Mouse (Mus musculus) heart, postnatal 0 days (tissue): ENCODE results near the gene Tmem81. TPM values are rescaled to one million over a fixed set of nuclear protein-coding genes. Genes with fewer than 3 reads are reported as not detected.

Experiments
- ATAC-seq: fragments of 200-750 bp; cut with Nextera tagmentation; 2 replicates; pipeline ENCODE4 v1.8.0; 2017; ENCODE audit warnings: low read depth, moderate number of reproducible peaks, moderate library complexity; ENCODE audit not compliant: insufficient read depth
- DNase-seq: peaks from one replicate; pipeline ENCODE4 v3.0.0-alpha.2; 2016; ENCODE audit warnings: low spot score
- H3K27ac ChIP-seq: fragments of 300-500 bp; sonication (generic); 2 replicates; pipeline ENCODE4 v1.5.1; 2014; ENCODE audit warnings: low read depth, mild to moderate bottlenecking
- H3K27me3 ChIP-seq: fragments of 300-500 bp; sonication (generic); 2 replicates; pipeline ENCODE4 v1.6.1; 2014; ENCODE audit warnings: low read length, mixed read lengths; ENCODE audit not compliant: control insufficient read depth, insufficient read depth
- H3K36me3 ChIP-seq: fragments of 300-500 bp; sonication (generic); replicated peaks from 2 replicates; pipeline ENCODE4 v1.6.1; 2014; ENCODE audit warnings: low read length, mixed read lengths; ENCODE audit not compliant: control insufficient read depth, insufficient read depth
- H3K4me1 ChIP-seq: fragments of 300-500 bp; sonication (generic); 2 replicates; pipeline ENCODE4 v1.6.1; 2014; ENCODE audit warnings: antibody characterized with exemption; ENCODE audit not compliant: control insufficient read depth, insufficient read depth
- H3K4me2 ChIP-seq: fragments of 300-500 bp; sonication (generic); 2 replicates; pipeline ENCODE4 v1.6.1; 2014; ENCODE audit warnings: low read depth, mild to moderate bottlenecking, low read length, moderate library complexity
- H3K4me3 ChIP-seq: fragments of 300-500 bp; sonication (generic); 2 replicates; pipeline ENCODE4 v1.5.1; 2014; ENCODE audit warnings: low read depth, low read length
- H3K9ac ChIP-seq: fragments of 300-500 bp; sonication (generic); replicated peaks from 2 replicates; pipeline ENCODE4 v1.6.1; 2014; ENCODE audit warnings: low read depth, low read length, mixed read lengths
- H3K9me3 ChIP-seq: fragments of 300-500 bp; sonication (generic); replicated peaks from 2 replicates; pipeline ENCODE4 v1.6.1; 2016; ENCODE audit warnings: low read length; ENCODE audit not compliant: control insufficient read depth
- CTCF ChIP-seq: IDR thresholded peaks from 2 replicates; pipeline ENCODE4 v1.5.1; 2016; ENCODE audit warnings: antibody characterized with exemption, control low read depth, low read depth
- EP300 ChIP-seq: IDR thresholded peaks from 2 replicates; pipeline ENCODE4 v1.6.1; 2016; ENCODE audit warnings: antibody characterized with exemption, low read depth
- WGBS: fragments of 180-500 bp; shearing (Covaris S2); extraction: QIAGEN DNeasy Blood & Tissue Kit; methylation state at CpG from one replicate; pipeline ENCODE4 v1.1.7; 2014; 5-methylcytosine and 5-hydroxymethylcytosine counted together
- polyA plus RNA-seq: library from polyadenylated mRNA; unstranded; fragments of >200 nt; fragmentation: Nextera tagmentation; extraction: Ambion mirVana; gene quantifications from 2 replicates; pipeline ENCODE4 v1.2.1, GENCODE M21; 2015
- total RNA-seq: library from RNA; depleted of rRNA; stranded (reverse); fragments of >200 nt; gene quantifications from 2 replicates; pipeline ENCODE4 v1.2.3, GENCODE M21; 2014; ENCODE audit warnings: low replicate concordance

Gene Tmem81
- total and polyA plus RNA-seq, 2 experiments from 2014 or later = 0.20 to 0.23 TPM

GRCm38 (mm10) chr1:132536416-132536815 lies 30.4 kb downstream of the Tmem81 start:
- H3K36me3 ChIP-seq = no peaks in the 10 kb centered on the region
- H3K9me3 ChIP-seq = no peaks in the 10 kb centered on the region
- H3K4me1 ChIP-seq = no peaks in the 10 kb centered on the region
- no peak for DNase-seq
- peaks cover 80% of the 10 kb centered on the region for H3K27me3 ChIP-seq
- ATAC-seq = no peak
- no peak overlapping the region for H3K4me3 ChIP-seq
- H3K4me2 ChIP-seq = no peak overlapping the region
- no peak overlapping the region for H3K9ac ChIP-seq
- TF ChIP-seq EP300 (no peak), CTCF (no peak)
- WGBS = 61% methylated on average over 3 of the region's 3 CpGs
- H3K27ac ChIP-seq = no peak overlapping the region

GRCm38 (mm10) chr1:132537736-132538135 lies 31.7 kb downstream of the Tmem81 start:
- peaks cover 80% of the 10 kb centered on the region for H3K27me3 ChIP-seq
- H3K4me3 ChIP-seq = no peak overlapping the region
- H3K27ac ChIP-seq = no peak overlapping the region
- no peaks in the 10 kb centered on the region for H3K4me1 ChIP-seq
- TF ChIP-seq CTCF (no peak), EP300 (no peak)
- H3K9me3 ChIP-seq = no peaks in the 10 kb centered on the region
- H3K9ac ChIP-seq = no peak overlapping the region
- 83% methylated on average over 5 of the region's 5 CpGs for WGBS
- DNase-seq (no peak), ATAC-seq (no peak)
- no peak overlapping the region for H3K4me2 ChIP-seq
- no peaks in the 10 kb centered on the region for H3K36me3 ChIP-seq

- Histone ChIP-seq H3K4me3 (no peak overlapping the region), H3K9me3 (no peaks in the 10 kb centered on the region), H3K4me2 (no peak overlapping the region), H3K27ac (no peak overlapping the region), H3K36me3 (no peaks in the 10 kb centered on the region), H3K27me3 (peaks cover 81% of the 10 kb centered on the region), H3K4me1 (no peaks in the 10 kb centered on the region), H3K9ac (no peak overlapping the region)
- ATAC-seq = peak; percentile 50; the same call in 1 of the 2 replicates
- no peak for DNase-seq
- WGBS = 38% methylated on average over 7 of the region's 7 CpGs
- no peak for TF ChIP-seq CTCF
- TF ChIP-seq EP300 = no peak
These were observed 34.7 kb downstream of the Tmem81 start for GRCm38 (mm10) chr1:132540701-132541100.

- ATAC-seq = peak; percentile 54
- 4% methylated on average over 14 of the region's 14 CpGs for WGBS
- no peak for TF ChIP-seq CTCF
- no peak for TF ChIP-seq EP300
These were observed 35.3 kb downstream of the Tmem81 start for GRCm38 (mm10) chr1:132541171-132541823.

GRCm38 (mm10) chr1:132541824-132542599 lies 36.0 kb downstream of the Tmem81 start:
- Histone ChIP-seq H3K27ac (no peak overlapping the region), H3K4me1 (no peaks in the 10 kb centered on the region), H3K9me3 (no peaks in the 10 kb centered on the region), H3K4me2 (no peak overlapping the region), H3K9ac (no peak overlapping the region), H3K36me3 (no peaks in the 10 kb centered on the region), H3K4me3 (no peak overlapping the region), H3K27me3 (peaks cover 81% of the 10 kb centered on the region)
- WGBS = 13% methylated on average over 5 of the region's 5 CpGs
- ATAC-seq (0 out of 2 replicates have a peak, but pooled peaks have one; percentile 7), DNase-seq (no peak)
- TF ChIP-seq EP300 = no peak
- TF ChIP-seq CTCF = no peak

More at GRCm38 (mm10) chr1:132541171-132541823, 35.3 kb downstream of the Tmem81 start:
- H3K4me2 ChIP-seq = no peak overlapping the region
- no peak for DNase-seq
- peaks cover 81% of the 10 kb centered on the region for H3K27me3 ChIP-seq
- no peak overlapping the region for H3K9ac ChIP-seq
- no peak overlapping the region for H3K4me3 ChIP-seq
- no peaks in the 10 kb centered on the region for H3K9me3 ChIP-seq
- H3K27ac ChIP-seq = no peak overlapping the region
- H3K36me3 ChIP-seq = no peaks in the 10 kb centered on the region
- no peaks in the 10 kb centered on the region for H3K4me1 ChIP-seq
